Mouse (Mus musculus) stomach, embryonic 15.5 days (tissue): ENCODE measurements around the gene Ephb1. TPM values are rescaled to one million over a fixed set of nuclear protein-coding genes. Genes with fewer than 3 reads are reported as not detected.
A peak's percentile ranks its signal among the peaks of the same experiment; 100 is the strongest.

ENCODE experiments used
- ATAC-seq: fragments of 200-750 bp; cut with Nextera tagmentation; 2 replicates; pipeline ENCODE4 v1.8.0; 2017; ENCODE audit warnings: low read depth, moderate number of reproducible peaks, moderate TSS enrichment; ENCODE audit not compliant: insufficient read depth, low FRiP score
- H3K27ac ChIP-seq: fragments of 300-500 bp; sonication (generic); 2 replicates; pipeline ENCODE4 v1.5.1; 2015; ENCODE audit warnings: mild to moderate bottlenecking, inconsistent platforms
- H3K27me3 ChIP-seq: fragments of 300-500 bp; sonication (generic); replicated peaks from 2 replicates; pipeline ENCODE4 v1.6.1; 2015; ENCODE audit warnings: inconsistent platforms
- H3K36me3 ChIP-seq: fragments of 300-500 bp; sonication (generic); 2 replicates; pipeline ENCODE4 v1.6.1; 2015; ENCODE audit warnings: inconsistent platforms
- H3K4me1 ChIP-seq: fragments of 300-500 bp; sonication (generic); 2 replicates; pipeline ENCODE4 v1.6.1; 2015; ENCODE audit warnings: inconsistent platforms
- H3K4me2 ChIP-seq: fragments of 300-500 bp; sonication (generic); 2 replicates; pipeline ENCODE4 v1.6.1; 2015; ENCODE audit warnings: mild to moderate bottlenecking, inconsistent platforms
- H3K4me3 ChIP-seq: fragments of 300-500 bp; sonication (generic); replicated peaks from 2 replicates; pipeline ENCODE4 v1.5.1; 2015; ENCODE audit warnings: inconsistent platforms
- H3K9ac ChIP-seq: fragments of 300-500 bp; sonication (generic); 2 replicates; pipeline ENCODE4 v1.6.1; 2015; ENCODE audit warnings: inconsistent platforms
- H3K9me3 ChIP-seq: fragments of 300-500 bp; sonication (generic); 2 replicates; pipeline ENCODE4 v1.6.1; 2016; ENCODE audit warnings: inconsistent platforms
- WGBS: fragments of 180-500 bp; shearing (Covaris S2); methylation state at CpG from one replicate; pipeline ENCODE4 v1.1.7; 2015; 5-methylcytosine and 5-hydroxymethylcytosine counted together
- polyA plus RNA-seq: library from polyadenylated mRNA; unstranded; fragments of >200 nt; fragmentation: Nextera tagmentation; extraction: Ambion mirVana; gene quantifications from 2 replicates; pipeline ENCODE4 v1.2.1, GENCODE M21; 2015

Gene Ephb1
- polyA plus RNA-seq, 1 experiment from 2014 or later: 5.5 TPM

DNA sequence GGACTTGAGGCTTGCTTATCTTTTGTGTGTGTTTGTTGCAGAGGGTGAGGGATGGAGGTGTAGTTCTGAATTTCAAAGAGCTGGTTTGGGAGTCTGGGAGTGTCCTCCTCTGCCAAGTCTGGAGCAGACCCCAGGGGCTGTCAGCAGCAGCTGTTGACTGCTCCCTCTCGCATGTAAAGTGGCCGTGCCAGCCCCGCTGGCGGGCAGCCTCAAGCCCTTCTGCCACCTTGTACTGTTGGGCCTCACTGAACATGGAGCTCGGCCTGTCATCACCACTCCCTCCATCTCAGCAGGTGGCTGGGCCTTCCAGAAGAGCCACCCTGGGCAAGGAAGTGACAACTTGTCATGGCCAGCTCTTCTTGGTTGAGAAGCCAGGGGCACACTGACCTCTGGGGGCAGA is 415.5 kb downstream of the Ephb1 start:
- ATAC-seq: no peak
- 73% methylated on average over 5 of the region's 5 CpGs for WGBS
- Histone ChIP-seq H3K27me3 (no peaks in the 10 kb centered on the region), H3K27ac (no peak overlapping the region), H3K4me2 (no peak overlapping the region), H3K4me3 (no peak overlapping the region), H3K4me1 (no peaks in the 10 kb centered on the region), H3K36me3 (no peaks in the 10 kb centered on the region), H3K9ac (no peak overlapping the region), H3K9me3 (no peaks in the 10 kb centered on the region)

DNA sequence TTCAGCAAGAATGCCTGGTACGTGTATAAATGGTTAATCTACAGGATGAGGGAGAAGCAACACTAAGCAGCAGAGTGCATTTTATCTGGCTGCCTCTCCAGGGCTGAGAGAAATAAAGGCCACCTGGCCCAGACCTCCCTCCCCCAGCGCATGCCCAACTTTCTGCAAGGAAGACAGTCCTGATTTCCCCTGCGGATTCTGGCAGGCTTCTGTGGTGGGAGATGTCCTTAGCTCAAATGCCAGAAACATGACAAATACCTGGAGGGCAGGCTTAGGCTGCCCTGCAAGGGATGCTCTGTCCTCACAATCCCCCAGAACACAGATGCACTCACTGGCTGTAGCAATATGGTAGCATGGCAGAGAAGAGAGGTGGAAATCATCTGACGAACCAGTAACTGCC is 416.4 kb downstream of the Ephb1 start:
- Histone ChIP-seq H3K9ac (no peak overlapping the region), H3K9me3 (no peaks in the 10 kb centered on the region), H3K4me1 (no peaks in the 10 kb centered on the region), H3K27ac (no peak overlapping the region), H3K27me3 (no peaks in the 10 kb centered on the region), H3K4me2 (no peak overlapping the region), H3K36me3 (no peaks in the 10 kb centered on the region), H3K4me3 (no peak overlapping the region)
- ATAC-seq: no peak
- 70% methylated on average over 4 of the region's 4 CpGs for WGBS

DNA sequence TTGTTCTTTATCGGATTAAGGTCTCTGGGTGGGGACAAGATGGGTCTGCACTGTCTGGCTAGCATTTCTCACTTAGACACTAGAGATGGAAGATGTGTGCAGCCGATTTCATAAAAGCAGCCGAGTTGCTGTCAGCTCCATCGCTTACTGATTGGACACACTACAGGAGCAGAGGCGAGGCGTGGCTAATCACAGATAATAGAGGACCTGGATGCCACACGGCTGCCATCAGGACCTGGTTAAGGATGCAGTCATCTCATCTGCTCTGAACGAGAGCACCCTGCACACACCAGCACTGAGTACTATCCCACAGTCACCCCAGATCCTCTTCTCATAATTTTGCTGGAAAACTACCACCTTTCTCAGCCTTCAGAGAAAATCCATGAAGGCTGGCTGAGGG is 419.6 kb downstream of the Ephb1 start:
- Histone ChIP-seq H3K27ac (no peak overlapping the region), H3K36me3 (no peaks in the 10 kb centered on the region), H3K9me3 (no peaks in the 10 kb centered on the region), H3K27me3 (no peaks in the 10 kb centered on the region), H3K4me3 (no peak overlapping the region), H3K9ac (no peak overlapping the region), H3K4me1 (no peaks in the 10 kb centered on the region), H3K4me2 (no peak overlapping the region)
- no peak for ATAC-seq
- 75% methylated on average over 8 of the region's 8 CpGs for WGBS

DNA sequence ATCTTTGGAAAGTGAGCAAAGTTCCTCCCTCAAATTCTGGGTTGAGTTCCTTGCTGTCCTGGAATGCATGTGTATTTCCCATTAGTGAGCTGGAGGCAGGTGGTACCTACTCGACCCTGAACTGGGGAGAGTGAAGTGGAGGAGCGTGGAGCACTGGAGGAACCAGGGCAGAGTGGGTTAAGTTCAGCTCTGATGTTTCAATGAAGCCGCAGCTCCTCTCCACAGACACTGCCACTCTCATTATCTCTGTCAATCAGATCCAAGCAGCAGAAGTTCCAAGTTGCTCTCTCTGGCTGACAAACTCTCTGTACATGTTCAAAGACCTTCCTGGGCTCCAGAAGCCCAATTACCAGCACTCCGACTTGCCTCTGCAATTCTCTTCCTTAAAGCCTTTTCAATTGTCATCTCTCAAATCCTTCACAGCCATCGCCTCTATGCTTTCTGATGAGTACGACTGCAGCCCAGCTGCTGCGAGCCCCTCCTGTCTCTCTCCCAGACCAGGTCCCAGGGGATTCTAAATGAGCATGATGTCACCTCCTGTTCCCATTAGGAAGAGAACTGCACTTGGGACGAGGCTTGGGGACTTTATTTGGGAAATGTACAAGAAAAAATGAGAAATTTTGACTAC is 420.4 kb downstream of the Ephb1 start:
- no peaks in the 10 kb centered on the region for H3K4me1 ChIP-seq
- no peak overlapping the region for H3K4me3 ChIP-seq
- no peak overlapping the region for H3K4me2 ChIP-seq
- no peak overlapping the region for H3K9ac ChIP-seq
- ATAC-seq: no peak
- H3K27ac ChIP-seq: no peak overlapping the region
- H3K36me3 ChIP-seq: no peaks in the 10 kb centered on the region
- H3K9me3 ChIP-seq: no peaks in the 10 kb centered on the region
- H3K27me3 ChIP-seq: no peaks in the 10 kb centered on the region
- WGBS: 67% methylated on average over 8 of the region's 8 CpGs

DNA sequence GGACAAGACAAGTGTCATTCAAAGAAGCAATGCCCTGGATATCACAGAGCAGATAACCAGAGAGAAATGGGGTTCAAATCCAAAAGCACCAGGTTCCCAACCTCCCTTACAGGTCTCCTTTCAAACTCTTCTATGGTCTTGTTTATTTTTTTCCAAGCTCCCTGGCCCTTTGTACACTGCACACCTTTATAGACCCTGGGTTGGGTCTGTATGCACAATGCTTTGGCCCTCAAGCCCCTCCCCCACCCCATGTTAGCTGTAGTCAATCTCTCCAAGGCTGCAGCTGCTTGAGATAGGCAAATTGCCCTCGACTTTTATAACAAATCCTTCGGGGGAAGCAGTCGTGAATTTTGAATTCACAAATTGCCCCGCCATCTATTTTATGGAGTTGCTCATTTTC is 429.7 kb downstream of the Ephb1 start:
- WGBS: 40% methylated on average over 4 of the region's 4 CpGs
- no peaks in the 10 kb centered on the region for H3K36me3 ChIP-seq
- ATAC-seq: peak; percentile 65
- no peak overlapping the region for H3K27ac ChIP-seq
- no peak overlapping the region for H3K4me3 ChIP-seq
- no peaks in the 10 kb centered on the region for H3K27me3 ChIP-seq
- H3K4me2 ChIP-seq: no peak overlapping the region
- H3K4me1 ChIP-seq: no peaks in the 10 kb centered on the region
- no peak overlapping the region for H3K9ac ChIP-seq
- H3K9me3 ChIP-seq: no peaks in the 10 kb centered on the region

DNA sequence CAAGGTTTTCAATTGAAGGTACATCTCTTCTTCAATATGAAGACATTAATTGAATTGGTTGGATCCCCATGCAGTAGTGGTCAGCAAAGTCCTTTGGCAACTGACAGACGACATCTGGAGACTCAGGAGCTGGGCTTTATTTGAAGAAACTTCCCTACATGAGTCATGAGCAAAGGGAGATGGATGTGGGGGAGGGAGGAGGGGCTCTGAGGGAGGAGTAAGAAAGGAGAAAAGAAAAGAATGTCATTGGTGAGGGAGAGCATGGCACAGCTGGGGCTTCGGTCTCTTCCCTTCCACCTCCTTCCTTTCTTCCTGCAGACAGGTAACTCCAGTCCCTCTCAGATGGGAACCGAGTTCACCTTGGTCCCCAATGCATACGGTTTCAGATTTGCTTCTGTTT is 431.6 kb downstream of the Ephb1 start:
- H3K4me3 ChIP-seq: no peak overlapping the region
- no peaks in the 10 kb centered on the region for H3K9me3 ChIP-seq
- no peaks in the 10 kb centered on the region for H3K27me3 ChIP-seq
- no peak for ATAC-seq
- H3K4me1 ChIP-seq: no peaks in the 10 kb centered on the region
- 63% methylated on average over 4 of the region's 4 CpGs for WGBS
- no peak overlapping the region for H3K27ac ChIP-seq
- H3K9ac ChIP-seq: no peak overlapping the region
- H3K36me3 ChIP-seq: no peaks in the 10 kb centered on the region
- H3K4me2 ChIP-seq: no peak overlapping the region

DNA sequence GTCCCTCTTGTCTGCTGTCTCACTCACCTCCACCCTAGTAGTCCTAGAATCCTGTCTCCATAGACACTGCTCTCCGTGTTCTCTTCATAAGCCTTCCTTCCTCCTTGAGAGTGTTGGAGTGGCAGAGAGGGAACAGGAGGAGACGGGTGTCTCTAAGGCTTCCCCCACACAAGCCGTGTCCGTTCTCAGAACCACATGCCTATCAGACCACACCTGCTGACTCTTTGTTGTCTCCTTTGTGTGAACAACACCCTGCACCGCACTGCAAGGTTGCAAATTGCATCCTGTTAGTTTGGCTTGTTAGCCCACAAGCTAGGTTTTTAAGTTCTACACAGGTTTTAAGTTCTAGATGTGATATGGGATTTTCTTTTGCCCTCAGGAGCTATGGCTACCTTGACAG is 435.2 kb downstream of the Ephb1 start:
- Histone ChIP-seq H3K4me1 (no peaks in the 10 kb centered on the region), H3K4me2 (no peak overlapping the region), H3K27ac (no peak overlapping the region), H3K9me3 (no peaks in the 10 kb centered on the region), H3K36me3 (no peaks in the 10 kb centered on the region), H3K27me3 (no peaks in the 10 kb centered on the region), H3K4me3 (no peak overlapping the region), H3K9ac (no peak overlapping the region)
- ATAC-seq: no peak
- 83% methylated on average over 5 of the region's 5 CpGs for WGBS

DNA sequence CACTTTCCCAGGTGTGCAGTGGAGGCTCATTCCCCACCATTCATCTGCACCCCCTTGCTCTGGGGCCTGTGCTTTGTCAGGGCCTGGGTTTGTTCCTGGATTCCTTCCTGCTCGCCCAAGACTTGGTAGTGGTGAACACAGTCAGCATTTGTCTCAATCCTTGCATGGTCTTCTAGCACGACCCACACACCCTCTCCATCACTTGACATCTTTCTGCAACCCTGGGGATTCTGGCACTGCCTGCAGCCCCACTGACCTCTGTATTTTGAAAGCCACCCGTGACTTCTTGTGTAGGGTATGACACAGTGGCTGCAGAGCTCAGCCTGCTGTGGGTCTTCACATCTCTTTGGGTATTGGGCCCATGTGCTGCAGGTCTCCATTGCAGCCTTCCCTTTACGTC is 435.7 kb downstream of the Ephb1 start:
- Histone ChIP-seq H3K27ac (no peak overlapping the region), H3K4me1 (no peaks in the 10 kb centered on the region), H3K27me3 (no peaks in the 10 kb centered on the region), H3K4me2 (no peak overlapping the region), H3K36me3 (no peaks in the 10 kb centered on the region), H3K4me3 (no peak overlapping the region), H3K9me3 (no peaks in the 10 kb centered on the region), H3K9ac (no peak overlapping the region)
- 68% methylated on average over 4 of the region's 4 CpGs for WGBS
- ATAC-seq: no peak

DNA sequence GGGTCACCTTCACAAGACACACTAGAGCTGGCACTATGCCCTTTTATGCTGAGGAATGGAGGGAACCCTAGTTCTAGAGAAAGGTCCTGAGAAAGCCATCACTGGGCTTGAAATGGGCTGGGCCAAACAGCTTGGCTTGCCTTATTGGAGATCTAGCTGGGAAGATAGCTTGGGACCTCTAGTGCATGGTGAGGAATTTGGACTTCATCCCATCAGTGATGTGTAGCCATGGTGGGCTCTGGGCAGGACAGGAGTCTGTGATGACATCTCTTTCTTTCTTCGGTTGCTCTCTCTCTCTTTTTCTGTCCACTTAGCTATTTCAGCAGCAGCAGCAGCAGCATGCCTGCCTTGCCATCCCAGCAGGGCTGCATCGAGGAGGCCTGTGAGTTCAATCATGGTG is 439.4 kb downstream of the Ephb1 start:
- no peak overlapping the region for H3K4me3 ChIP-seq
- no peaks in the 10 kb centered on the region for H3K27me3 ChIP-seq
- H3K27ac ChIP-seq: no peak overlapping the region
- no peak for ATAC-seq
- H3K4me2 ChIP-seq: no peak overlapping the region
- no peaks in the 10 kb centered on the region for H3K9me3 ChIP-seq
- no peaks in the 10 kb centered on the region; the same call in 1 of the 2 replicates for H3K4me1 ChIP-seq
- no peak overlapping the region for H3K9ac ChIP-seq
- 81% methylated on average over 2 of the region's 2 CpGs for WGBS
- no peaks in the 10 kb centered on the region for H3K36me3 ChIP-seq

DNA sequence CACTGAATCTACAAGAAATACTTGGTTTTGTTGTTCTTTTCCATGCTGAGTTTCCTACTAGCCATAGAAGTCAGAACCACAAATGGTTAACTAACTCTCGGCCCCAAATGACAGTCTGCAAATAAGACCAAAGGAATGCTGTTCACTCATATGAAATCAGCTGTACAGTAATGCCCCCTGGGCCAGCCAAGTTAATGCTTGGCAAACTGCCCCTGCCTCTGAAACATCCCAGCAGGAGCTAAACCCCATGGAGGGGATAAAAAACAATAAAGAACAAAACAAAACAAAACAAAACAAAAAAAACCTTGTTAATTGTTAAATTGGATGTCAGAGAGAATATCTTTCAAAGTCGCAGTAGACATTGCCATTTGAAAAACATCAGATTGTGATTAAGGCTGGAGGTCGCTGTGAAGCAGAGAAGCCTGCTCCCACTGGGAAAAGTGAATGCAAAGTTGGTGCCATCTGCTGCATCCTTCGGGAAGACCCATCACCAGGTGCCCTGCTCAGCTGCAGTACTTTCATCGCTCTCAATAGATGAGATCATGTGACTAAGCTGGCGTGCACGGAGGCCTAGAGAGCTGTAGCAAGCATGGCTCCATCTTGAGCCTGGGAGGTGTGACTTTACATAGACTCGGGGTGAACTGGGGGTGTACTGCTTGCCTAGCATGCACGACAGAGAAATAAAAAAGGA is 443.2 kb downstream of the Ephb1 start:
- no peaks in the 10 kb centered on the region for H3K36me3 ChIP-seq

DNA sequence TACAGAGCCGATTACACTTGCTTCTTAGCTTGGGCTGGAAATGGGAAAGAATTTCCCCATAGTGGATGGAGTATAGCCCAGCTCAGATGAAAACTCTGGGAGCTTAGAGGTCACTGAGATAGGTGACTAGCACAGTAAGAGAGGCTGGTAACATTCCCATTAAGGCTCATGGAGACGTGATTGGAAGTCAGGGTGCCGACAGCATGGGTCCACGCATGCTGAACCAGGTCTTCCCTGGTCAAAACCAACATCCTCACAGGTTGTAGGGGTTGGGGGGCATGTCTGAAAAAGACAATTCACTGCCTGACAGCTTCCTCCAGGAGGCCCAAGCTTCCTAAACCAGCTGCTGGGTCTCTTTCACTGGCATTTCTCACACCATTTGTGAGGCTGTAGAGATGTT is 445.0 kb downstream of the Ephb1 start:
- no peaks in the 10 kb centered on the region for H3K9me3 ChIP-seq
- no peak for ATAC-seq

More for the DNA sequence above, 443.2 kb downstream of the Ephb1 start:
- Histone ChIP-seq H3K4me2 (no peak overlapping the region), H3K9ac (no peak overlapping the region), H3K27ac (no peak overlapping the region), H3K27me3 (no peaks in the 10 kb centered on the region), H3K4me1 (no peaks in the 10 kb centered on the region; the same call in 1 of the 2 replicates), H3K9me3 (no peaks in the 10 kb centered on the region), H3K4me3 (no peak overlapping the region)
- ATAC-seq: no peak
- WGBS: 58% methylated on average over 9 of the region's 9 CpGs

DNA sequence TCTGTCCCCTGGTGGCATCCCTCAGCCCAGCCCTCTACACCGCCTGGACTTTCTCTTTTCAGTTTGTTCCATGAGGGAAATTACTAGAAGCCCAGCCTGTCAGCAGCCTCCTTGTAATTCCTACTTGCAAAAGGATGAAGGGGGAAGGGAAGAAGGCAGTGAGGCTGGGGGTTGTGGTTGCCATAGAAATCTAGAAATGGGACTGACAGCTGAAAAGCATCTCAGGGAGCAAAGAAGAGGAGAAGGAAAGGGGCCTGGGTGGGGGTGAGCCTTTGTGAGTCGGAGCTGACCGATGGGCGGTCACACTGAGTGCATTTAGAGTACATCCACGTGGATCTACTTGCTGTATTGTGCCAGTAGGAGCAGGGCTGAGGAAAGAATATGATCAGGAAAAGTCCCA is 445.6 kb downstream of the Ephb1 start:
- H3K9me3 ChIP-seq: no peaks in the 10 kb centered on the region
- H3K4me2 ChIP-seq: no peak overlapping the region
- H3K9ac ChIP-seq: no peak overlapping the region
- no peak overlapping the region for H3K4me3 ChIP-seq
- ATAC-seq: no peak
- no peaks in the 10 kb centered on the region for H3K27me3 ChIP-seq
- H3K36me3 ChIP-seq: no peaks in the 10 kb centered on the region
- H3K27ac ChIP-seq: no peak overlapping the region
- H3K4me1 ChIP-seq: no peaks in the 10 kb centered on the region; the same call in 1 of the 2 replicates
- WGBS: 51% methylated on average over 5 of the region's 5 CpGs

More for the DNA sequence above, 445.0 kb downstream of the Ephb1 start:
- Histone ChIP-seq H3K4me3 (no peak overlapping the region), H3K9ac (no peak overlapping the region), H3K36me3 (no peaks in the 10 kb centered on the region), H3K4me1 (no peaks in the 10 kb centered on the region; the same call in 1 of the 2 replicates), H3K27me3 (no peaks in the 10 kb centered on the region), H3K27ac (no peak overlapping the region), H3K4me2 (no peak overlapping the region)
- 75% methylated on average over 4 of the region's 4 CpGs for WGBS
